Comparison of ENCODE assay signal across 16 mouse cellular contexts in genomic region chr6:91248627-91249026, GRCm38 (mm10). TPM values are rescaled to one million over a fixed set of nuclear protein-coding genes. Genes with fewer than 3 reads are reported as not detected.
DNase-seq lines count a peak whose midpoint lies in the region.
"Had no signal": no experiment of that assay in that cellular context is flagged by ENCODE, and none has a peak within 500 bp of the region (broad histone marks: within the 10 kb centered on the region; RNA-seq: fewer than 3 reads in every experiment).

No protein-coding gene starts in this region.

- no peak overlapping the region for H3K27ac ChIP-seq in heart, embryonic 10.5 days
- H3K27ac ChIP-seq: left cerebral cortex, adult 2 months; limb, embryonic 15.5 days; lung, embryonic 15.5 days; stomach, embryonic 15.5 days had no signal

- WGBS in heart, embryonic 10.5 days, result 74% methylated on average over 4 of the region's 4 CpGs

- peak; percentile 14 for DNase-seq in adrenal gland, adult 8-10 months
- DNase-seq in adrenal gland, postnatal 25 days, result no peak
- peak; percentile 44 to 50 for DNase-seq in heart, adult 18-20 months
- no peak for DNase-seq in heart, embryonic 10.5 days (ENCODE audit: low spot score)
- DNase-seq in 3T3-L1 (ENCODE audit: low read depth, low spot score), result peak; percentile 73
- peak; percentile 49 for DNase-seq in lung, postnatal 10 days
- DNase-seq in urinary bladder, postnatal 14 days (ENCODE audit: low spot score), result no peak
- DNase-seq in frontal cortex, postnatal 10 days (ENCODE audit: low spot score in 2 of 2), result no peak
- DNase-seq: cerebellum, adult 11 months; heart, postnatal 4 days; midbrain, embryonic 14.5 days had no signal

- H3K36me3 ChIP-seq in heart, embryonic 10.5 days, result no peaks in the 10 kb centered on the region
- H3K36me3 ChIP-seq: lung, embryonic 15.5 days; stomach, embryonic 15.5 days had no signal

- H3K4me3 ChIP-seq in heart, embryonic 10.5 days, result no peak overlapping the region
- H3K4me3 ChIP-seq: heart, embryonic 12.5 days; left cerebral cortex, adult 2 months; limb, embryonic 15.5 days; lung, embryonic 15.5 days; stomach, embryonic 15.5 days had no signal

- peaks cover 23% of the 10 kb centered on the region; the same call in 1 of the 2 replicates for H3K27me3 ChIP-seq in heart, embryonic 10.5 days (ENCODE audit: insufficient read depth, poor library complexity, severe bottlenecking)
- H3K27me3 ChIP-seq: limb, embryonic 15.5 days; lung, embryonic 15.5 days; stomach, embryonic 15.5 days had no signal

- no peaks in the 10 kb centered on the region for H3K9me3 ChIP-seq in heart, embryonic 10.5 days
- H3K9me3 ChIP-seq: lung, embryonic 15.5 days had no signal

- H3K4me1 ChIP-seq in heart, embryonic 10.5 days, result peaks cover 8% of the 10 kb centered on the region; the same call in 1 of the 2 replicates
- H3K4me1 ChIP-seq: lung, embryonic 15.5 days had no signal

RNA-seq across cellular contexts. Expression of gene Fbln2, which starts 36.4 kb away (rescaled TPM):
- 10 to 100 TPM in 3 of 4 experiments, 1 to 10 TPM in 1; 8.8 to 24.6 (median 14.7) TPM for total RNA-seq in adrenal gland, adult 8-10 months (2022)
- total RNA-seq in adrenal gland, postnatal 25 days (2021), result 10.1 and 11.3 TPM in 2 replicates
- 10 to 100 TPM; 42.0 to 43.1 TPM for total RNA-seq in heart, adult 18-20 months (2021)
- 99.3 and 114 TPM in 2 replicates for polyA plus RNA-seq in heart, embryonic 10.5 days (2016; fragmentation: Nextera tagmentation; extraction: Ambion mirVana)

Comparison
In these comparisons a context has a peak if more than half of its experiments do, and no peak if none do; other contexts are left out.
1. DNase-seq: peak in adrenal gland, adult 8-10 months (single experiment), heart, adult 18-20 months (2 of 2), 3T3-L1 (single experiment) and lung, postnatal 10 days (single experiment); none in adrenal gland, postnatal 25 days (single experiment), heart, embryonic 10.5 days (single experiment), urinary bladder, postnatal 14 days (single experiment) and frontal cortex, postnatal 10 days (0 of 2).